Mouse (Mus musculus) erythroblast, adult 5-6 weeks (primary cell): Measurements from ENCODE around the gene Rbfox3. TPM values are rescaled to one million over a fixed set of nuclear protein-coding genes. Genes with fewer than 3 reads are reported as not detected.

ENCODE experiments used
- ATAC-seq: replicated peaks from 2 replicates; pipeline ENCODE4 v1.8.0; 2016; ENCODE audit warnings: moderate number of reproducible peaks, mild to moderate bottlenecking, moderate TSS enrichment, inconsistent platforms; ENCODE audit not compliant: poor library complexity, low FRiP score, severe bottlenecking
- total RNA-seq, 2 experiments: library from RNA; stranded (forward) in 1 of 2; stranded (reverse) in 1 of 2; fragments of 150-400 nt in 1 of 2; fragments of 200-764, 138-1000 nt in 1 of 2; gene quantifications; 2 replicates each; pipeline versions ENCODE4 v1.2.3 to v1.2.4; 2015 to 2017; ENCODE audit warnings: low replicate concordance in 2 of 2

The Rbfox3 gene
- total RNA-seq, 2 experiments from 2014 or later = not detected

- ATAC-seq = no peak
These were observed 226.0 kb downstream of the Rbfox3 start for GRCm38 (mm10) chr11:118685397-118685796.

GRCm38 (mm10) chr11:118684665-118685064, 226.7 kb downstream of the Rbfox3 start:
- ATAC-seq = no peak

- ATAC-seq = no peak
These were observed 230.7 kb downstream of the Rbfox3 start for GRCm38 (mm10) chr11:118680699-118681098.

GRCm38 (mm10) chr11:118679736-118680410, 231.5 kb downstream of the Rbfox3 start:
- no peak for ATAC-seq

GRCm38 (mm10) chr11:118678515-118679104, 232.8 kb downstream of the Rbfox3 start:
- ATAC-seq = no peak

GRCm38 (mm10) chr11:118677277-118677676, 234.1 kb downstream of the Rbfox3 start:
- ATAC-seq = no peak

- ATAC-seq = no peak
These were observed 235.0 kb downstream of the Rbfox3 start for GRCm38 (mm10) chr11:118676364-118676763.

GRCm38 (mm10) chr11:118671958-118672357, 239.4 kb downstream of the Rbfox3 start:
- no peak for ATAC-seq

GRCm38 (mm10) chr11:118671216-118671615, 240.2 kb downstream of the Rbfox3 start:
- ATAC-seq = no peak

GRCm38 (mm10) chr11:118669820-118670219, 241.6 kb downstream of the Rbfox3 start:
- no peak for ATAC-seq

- no peak for ATAC-seq
These were observed 243.0 kb downstream of the Rbfox3 start for GRCm38 (mm10) chr11:118668351-118668750.

- ATAC-seq = no peak
These were observed 243.5 kb downstream of the Rbfox3 start for GRCm38 (mm10) chr11:118667946-118668345.

GRCm38 (mm10) chr11:118666172-118666571, 245.2 kb downstream of the Rbfox3 start:
- no peak for ATAC-seq

GRCm38 (mm10) chr11:118663305-118663704, 248.1 kb downstream of the Rbfox3 start:
- ATAC-seq = no peak

GRCm38 (mm10) chr11:118659305-118659704, 252.1 kb downstream of the Rbfox3 start:
- ATAC-seq = no peak

GRCm38 (mm10) chr11:118655833-118656232, 255.6 kb downstream of the Rbfox3 start:
- ATAC-seq = no peak

GRCm38 (mm10) chr11:118653521-118654318, 257.7 kb downstream of the Rbfox3 start:
- ATAC-seq = no peak

- ATAC-seq = no peak
These were observed 258.8 kb downstream of the Rbfox3 start for GRCm38 (mm10) chr11:118652401-118653240.

GRCm38 (mm10) chr11:118648369-118648768, 263.0 kb downstream of the Rbfox3 start:
- ATAC-seq = no peak

GRCm38 (mm10) chr11:118646864-118647263, 264.5 kb downstream of the Rbfox3 start:
- no peak for ATAC-seq
